Mouse (Mus musculus) adipose tissue, adult 10 weeks (tissue): Measurements from ENCODE around the gene Mcpt2. TPM values are rescaled to one million over a fixed set of nuclear protein-coding genes. Genes with fewer than 3 reads are reported as not detected.

Experiments used
- polyA plus RNA-seq: library from polyadenylated mRNA; stranded (reverse); fragments of 350-450 nt; fragmentation: Illumina TruSeq; extraction: RNeasy Lipid Tissue Mini Kit (QIAGEN cat#74804); gene quantifications from one replicate; pipeline ENCODE4 v1.2.3, GENCODE M21; 2014; ENCODE audit warnings: low read depth, low replicate concordance

The Mcpt2 gene
- polyA plus RNA-seq, result not detected

DNA sequence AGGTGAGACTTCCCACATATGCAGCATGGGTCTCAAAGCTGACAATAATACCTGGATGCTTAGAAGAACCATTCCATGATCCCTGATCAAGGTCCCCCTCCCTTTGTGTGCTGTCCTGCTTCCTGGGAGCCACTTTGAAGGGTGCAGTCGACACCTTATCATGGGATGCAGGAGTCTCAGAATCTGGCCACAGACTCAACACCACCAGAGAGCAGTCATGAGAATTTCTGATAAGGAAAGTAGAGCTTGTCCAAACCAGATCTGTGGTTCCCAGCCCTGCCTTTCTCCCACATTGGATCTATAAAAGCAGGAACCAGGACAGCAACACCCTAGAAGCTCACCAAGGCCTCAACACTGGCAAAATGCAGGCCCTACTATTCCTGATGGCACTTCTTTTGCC lies at the start of gene Mcpt2:
Gene Mcpt2, plus strand, starts transcription at position 250 of the 400 bp plus-strand sequence.

DNA sequence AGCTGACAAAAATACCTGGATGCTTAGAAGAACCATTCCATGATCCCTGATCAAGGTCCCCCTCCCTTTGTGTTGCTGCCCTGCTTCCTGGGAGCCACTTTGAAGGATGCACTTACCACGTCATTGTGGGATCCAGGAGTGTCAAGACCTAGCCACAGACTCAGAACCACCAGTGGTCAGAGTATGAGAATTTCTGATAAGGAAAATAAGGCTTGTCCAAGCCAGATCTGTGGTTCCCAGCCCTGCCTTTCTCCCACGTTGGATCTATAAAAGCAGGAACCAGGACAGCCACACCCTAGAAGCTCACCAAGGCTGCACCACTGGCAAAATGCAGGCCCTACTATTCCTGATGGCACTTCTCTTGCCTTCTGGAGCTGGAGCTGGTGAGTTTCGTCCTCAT lies 24.2 kb upstream of the Mcpt2 start, which contains the start of gene Mcpt1:
Gene Mcpt1, plus strand, starts transcription at position 301 of the 400 bp plus-strand sequence.

DNA sequence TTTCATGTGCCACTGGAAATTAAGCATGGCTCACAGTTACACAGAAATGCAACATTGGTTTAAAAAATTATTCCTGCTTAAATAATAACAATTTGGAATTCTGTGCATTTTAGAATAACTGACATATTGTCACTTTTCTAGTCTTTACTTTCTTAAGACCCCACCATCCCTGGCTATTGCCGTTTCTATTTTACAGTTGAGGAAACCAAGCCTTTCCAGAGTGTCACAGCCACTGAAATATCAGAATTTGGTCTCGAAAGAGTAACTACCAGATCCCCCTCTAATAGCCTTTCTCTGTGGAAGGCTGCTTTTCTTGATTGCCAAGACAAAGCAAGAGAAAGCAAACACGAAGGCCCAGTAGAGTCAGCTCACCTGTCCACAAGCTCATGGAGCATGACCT lies 11.4 kb upstream of the Mcpt2 start, which contains the start of gene Mcpt9:
Gene Mcpt9, minus strand, starts transcription at position 101 of the 400 bp plus-strand sequence.

DNA sequence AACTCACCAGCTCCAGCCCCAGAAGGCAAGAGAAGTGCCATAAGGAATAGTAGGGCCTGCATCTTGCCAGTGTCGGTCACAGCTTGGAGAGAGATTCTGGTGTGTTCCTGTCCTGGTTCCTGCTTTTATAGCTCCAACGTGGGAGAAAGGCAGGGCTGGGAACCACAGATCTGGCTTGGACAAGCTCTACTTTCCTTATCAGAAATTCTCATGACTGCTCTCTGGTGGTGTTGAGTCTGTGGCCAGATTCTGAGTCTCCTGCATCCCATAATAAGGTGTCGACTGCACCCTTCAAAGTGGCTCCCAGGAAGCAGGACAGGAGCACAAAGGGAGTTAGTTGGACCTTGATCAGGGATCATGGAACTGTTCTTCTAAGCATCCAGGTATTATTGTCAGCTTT lies 20.4 kb downstream of the Mcpt2 start, which contains the start of gene Mcpt4:
Gene Mcpt4, minus strand, starts transcription at position 101 of the 400 bp plus-strand sequence.

DNA sequence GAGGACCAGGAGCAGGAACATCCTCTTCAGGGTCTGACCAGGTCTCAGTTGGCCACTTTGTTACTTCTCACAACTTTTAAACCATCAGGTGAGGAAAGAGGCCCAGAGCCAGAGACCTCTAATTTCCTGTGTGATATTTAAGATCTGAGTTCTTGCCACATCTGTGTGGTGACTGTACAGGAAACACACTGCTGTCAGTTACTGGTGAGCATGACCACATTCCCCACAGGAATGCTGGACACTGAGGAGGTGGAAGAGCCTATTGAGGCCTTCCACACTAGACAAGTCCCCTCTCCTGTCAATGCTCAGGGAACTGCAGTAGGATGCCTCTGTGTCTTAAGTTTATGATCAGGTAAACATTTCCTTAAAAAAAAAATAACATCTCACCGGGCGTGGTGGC lies 43.3 kb downstream of the Mcpt2 start, which contains the start of gene Mcpt8:
Gene Mcpt8, minus strand, starts transcription at position 107 of the 400 bp plus-strand sequence.

Other genes with a start within 250 kb of the Mcpt2 start
- 8.8 TPM for gene Nfatc4, start 218.9 kb upstream of the Mcpt2 start, polyA plus RNA-seq
- 4.7 TPM for gene Nynrin, start 188.0 kb upstream of the Mcpt2 start, polyA plus RNA-seq
- 0.21 TPM for gene Cbln3, start 157.6 kb upstream of the Mcpt2 start, polyA plus RNA-seq
- 19.3 TPM for gene Khnyn, start 157.1 kb upstream of the Mcpt2 start, polyA plus RNA-seq
- 52.9 TPM for gene Sdr39u1, start 141.7 kb upstream of the Mcpt2 start, polyA plus RNA-seq
- 7.3 TPM for gene Cma1, start 97.4 kb upstream of the Mcpt2 start, polyA plus RNA-seq
- not detected for gene Cma2, start 91.1 kb upstream of the Mcpt2 start, polyA plus RNA-seq
- not detected for gene Mcpt1, start 24.1 kb upstream of the Mcpt2 start, polyA plus RNA-seq
- not detected for gene Mcpt9, start 11.5 kb upstream of the Mcpt2 start, polyA plus RNA-seq
- 7.4 TPM for gene Mcpt4, start 20.3 kb downstream of the Mcpt2 start, polyA plus RNA-seq
- gene Mcpt8, start 43.2 kb downstream of the Mcpt2 start, polyA plus RNA-seq, result not detected
- not detected for gene Ctsg, start 60.5 kb downstream of the Mcpt2 start, polyA plus RNA-seq
- not detected for gene Gzme, start 78.6 kb downstream of the Mcpt2 start, polyA plus RNA-seq
- gene Gzmd, start 90.6 kb downstream of the Mcpt2 start, polyA plus RNA-seq, result not detected
- gene Gzmg, start 117.5 kb downstream of the Mcpt2 start, polyA plus RNA-seq, result not detected
- gene Gzmn, start 132.6 kb downstream of the Mcpt2 start, polyA plus RNA-seq, result 0.35 TPM
- gene Gzmf, start 169.4 kb downstream of the Mcpt2 start, polyA plus RNA-seq, result not detected
- 0.76 TPM for gene Gzmc, start 192.6 kb downstream of the Mcpt2 start, polyA plus RNA-seq
- 1.4 TPM for gene Gzmb, start 220.2 kb downstream of the Mcpt2 start, polyA plus RNA-seq